Mouse (Mus musculus) megakaryocyte progenitor cell, adult 5-6 weeks (primary cell): Measurements from ENCODE around the gene Ntn4. TPM values are rescaled to one million over a fixed set of nuclear protein-coding genes. Genes with fewer than 3 reads are reported as not detected.

Experiments used
- ATAC-seq: replicated peaks from 2 replicates; pipeline ENCODE4 v1.8.0; 2016; ENCODE audit warnings: mild to moderate bottlenecking, moderate TSS enrichment, inconsistent platforms; ENCODE audit not compliant: poor library complexity
- total RNA-seq, 2 experiments: library from RNA; stranded (forward) in 1 of 2; stranded (reverse) in 1 of 2; fragments of 157-497, 149-512 nt in 1 of 2; fragments of 200-1000 nt in 1 of 2; gene quantifications; 2 replicates each; pipeline versions ENCODE4 v1.2.3 to v1.2.4; 2015 to 2017

The Ntn4 gene
- total RNA-seq, 2 experiments from 2014 or later, result 1.1 to 1.2 TPM

DNA sequence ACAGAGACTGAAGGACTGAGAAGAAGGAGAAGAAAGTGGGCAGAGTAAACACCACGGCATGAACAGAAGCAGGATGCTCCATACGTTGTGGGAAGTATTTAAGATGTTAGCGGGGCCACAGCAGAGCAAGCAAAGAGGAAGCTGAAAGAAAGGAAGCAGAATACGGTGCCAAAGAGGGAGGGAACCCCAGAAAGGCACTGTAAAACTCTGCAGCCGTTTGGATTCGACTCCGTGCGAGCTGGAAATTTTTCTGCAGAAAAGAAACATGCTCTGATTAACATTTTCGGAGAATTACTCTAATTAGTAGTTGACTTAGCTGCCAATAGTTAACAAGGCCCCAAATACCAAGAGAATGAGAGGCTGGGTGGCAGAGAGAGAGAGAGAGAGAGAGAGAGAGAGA is 127.7 kb downstream of the Ntn4 start:
- ATAC-seq, result peak; percentile 94

DNA sequence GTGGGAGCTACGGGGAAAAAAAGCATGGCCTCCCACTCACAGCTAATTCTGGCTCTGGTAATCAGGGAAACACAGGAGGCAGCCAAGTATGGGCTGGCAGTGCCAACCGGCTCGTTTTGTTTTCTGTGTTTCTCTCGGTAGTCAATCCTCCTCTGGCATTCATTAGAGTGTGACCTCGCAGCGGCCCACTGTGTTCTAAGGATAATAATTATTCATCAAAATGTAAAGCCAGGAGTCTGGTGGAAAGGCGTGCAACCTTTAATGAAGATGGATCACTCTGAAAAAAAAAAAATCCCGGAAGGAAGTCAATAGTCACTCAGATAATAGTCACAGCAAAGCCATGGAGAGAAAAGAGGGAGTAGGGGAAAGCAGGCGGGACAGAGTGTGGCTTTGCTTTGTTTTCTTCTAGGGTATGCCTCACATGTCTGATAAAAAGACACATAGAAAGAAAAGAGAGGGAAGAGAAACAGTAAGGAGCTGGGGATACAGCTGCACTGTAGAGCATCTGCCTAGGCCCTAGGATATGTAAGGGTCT is 131.5 kb downstream of the Ntn4 start:
- ATAC-seq, result no peak

DNA sequence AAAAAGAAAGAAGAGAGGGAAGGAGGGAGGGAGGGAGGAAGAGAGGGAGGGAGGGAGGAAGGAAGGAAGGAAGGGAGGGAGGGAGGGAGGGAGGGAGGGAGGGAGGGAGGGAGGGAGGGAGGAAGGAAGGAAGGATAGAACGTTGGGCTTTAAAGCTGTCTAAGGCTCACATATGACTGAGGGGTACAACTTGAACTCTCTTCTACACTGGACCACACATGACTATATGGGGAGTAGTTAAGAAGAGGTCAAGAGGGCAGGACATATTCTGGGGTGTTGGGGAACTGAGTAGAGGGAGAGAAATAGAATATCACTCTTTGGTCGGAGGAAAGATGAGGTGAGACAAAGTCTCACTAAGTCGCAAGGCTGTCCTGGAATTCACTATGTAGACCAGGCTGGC is 132.0 kb downstream of the Ntn4 start:
- no peak for ATAC-seq

DNA sequence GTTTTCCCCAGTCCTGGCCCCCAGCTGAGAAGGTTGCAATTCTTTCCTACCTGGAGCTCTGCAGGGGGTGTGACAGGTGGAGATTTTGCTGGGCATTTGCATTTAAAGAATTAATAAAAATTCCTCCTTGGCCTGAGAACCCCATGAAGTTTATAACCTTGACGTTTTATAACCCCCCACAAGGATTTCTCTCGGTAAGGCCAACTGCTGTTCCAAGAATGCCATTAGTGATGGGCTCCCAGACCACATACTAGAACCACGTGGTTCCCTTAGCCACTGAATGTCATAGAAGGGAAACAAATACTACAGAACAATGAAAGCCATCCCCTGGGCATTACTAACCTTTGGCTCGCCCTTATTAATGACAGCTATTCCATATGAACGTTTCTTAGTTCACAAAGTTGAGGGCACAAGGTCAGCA is 136.3 kb downstream of the Ntn4 start:
- no peak for ATAC-seq

DNA sequence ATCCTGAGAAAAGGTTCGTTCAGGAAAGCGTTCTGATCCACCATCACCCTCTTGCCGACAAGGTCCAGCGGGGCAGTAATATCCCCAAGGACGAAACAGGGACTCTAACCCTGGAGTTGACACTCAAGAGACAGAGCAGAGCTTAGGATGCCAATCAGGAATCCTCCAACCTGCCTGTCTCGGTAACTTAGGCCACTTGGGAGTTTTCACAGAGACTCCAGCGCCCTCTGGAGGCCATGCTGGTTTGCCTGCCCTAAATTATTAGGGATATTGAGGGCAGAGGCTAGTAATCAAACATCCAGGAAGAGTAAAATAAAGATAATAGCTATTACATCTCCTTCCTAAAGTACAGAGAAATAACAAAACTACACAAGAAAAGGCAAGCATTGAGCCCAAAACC is 136.9 kb downstream of the Ntn4 start:
- peak; percentile 81 for ATAC-seq

DNA sequence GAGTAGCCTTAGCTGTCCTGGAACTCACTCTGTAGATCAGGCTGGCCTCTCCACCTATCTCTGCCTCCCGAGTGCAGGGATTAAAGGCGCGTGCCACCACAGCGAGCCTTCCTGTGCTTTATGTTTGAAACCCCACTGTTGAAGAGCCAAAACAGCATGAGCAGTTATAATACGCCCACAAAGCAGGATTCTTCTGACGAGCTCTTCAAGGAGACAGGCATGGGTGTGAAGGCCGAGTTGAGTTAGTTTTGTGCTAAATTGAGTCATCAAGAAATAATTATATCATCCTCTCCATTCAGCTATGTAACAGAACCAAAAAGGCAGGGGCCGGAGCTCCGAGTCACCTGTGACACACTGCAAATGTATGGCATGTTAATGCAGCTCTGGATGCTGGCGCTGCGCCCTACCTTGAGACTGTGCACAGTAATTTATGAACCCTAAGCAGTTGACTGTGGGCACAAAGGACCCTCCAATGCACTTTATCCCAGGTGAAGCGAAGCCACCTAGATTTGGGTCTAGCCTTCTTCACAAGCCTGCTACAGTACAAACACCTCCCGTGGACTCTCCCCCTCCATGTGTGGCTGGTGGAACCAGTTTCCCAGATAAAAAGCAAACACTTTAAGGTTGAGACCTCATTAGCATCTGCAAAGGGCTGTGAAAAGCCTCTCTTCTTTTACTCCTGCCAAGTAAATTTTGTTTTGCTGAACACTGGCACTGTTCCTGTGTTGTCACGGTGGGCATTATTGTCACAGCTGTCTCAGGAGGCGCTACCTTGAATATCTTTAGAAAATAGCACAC is 142.9 kb downstream of the Ntn4 start:
- no peak for ATAC-seq

Other genes with a start within 250 kb of the Ntn4 start
- 1,064 and 1,073 TPM in 2 replicates for gene Lta4h, start 187.3 kb upstream of the Ntn4 start, total RNA-seq (2015)
- 756 and 853 TPM in 2 replicates for gene Lta4h, start 187.3 kb upstream of the Ntn4 start, total RNA-seq (2017)
- gene Hal, start 151.9 kb upstream of the Ntn4 start, total RNA-seq (2015), result 0.42 and 0.71 TPM in 2 replicates
- gene Hal, start 151.9 kb upstream of the Ntn4 start, total RNA-seq (2017), result 1.1 TPM in 2 replicates
- 0.17 and 0.68 TPM in 2 replicates for gene Amdhd1, start 100.6 kb upstream of the Ntn4 start, total RNA-seq (2015)
- 0.07 and 0.08 TPM in 2 replicates for gene Amdhd1, start 100.6 kb upstream of the Ntn4 start, total RNA-seq (2017)
- 0.10 and 0.12 TPM in 2 replicates for gene Ccdc38, start 100.0 kb upstream of the Ntn4 start, total RNA-seq (2015)
- 0.04 and 0.20 TPM in 2 replicates for gene Ccdc38, start 100.0 kb upstream of the Ntn4 start, total RNA-seq (2017)
- 188 and 192 TPM in 2 replicates for gene Snrpf, start 51.0 kb upstream of the Ntn4 start, total RNA-seq (2015)
- 284 and 295 TPM in 2 replicates for gene Snrpf, start 51.0 kb upstream of the Ntn4 start, total RNA-seq (2017)
- gene Usp44, start 190.9 kb downstream of the Ntn4 start, total RNA-seq (2015), result 1.3 and 1.8 TPM in 2 replicates
- 2.2 and 2.7 TPM in 2 replicates for gene Usp44, start 190.9 kb downstream of the Ntn4 start, total RNA-seq (2017)